Mouse (Mus musculus): ENCODE measurements around the gene Oaz1.

DNA sequence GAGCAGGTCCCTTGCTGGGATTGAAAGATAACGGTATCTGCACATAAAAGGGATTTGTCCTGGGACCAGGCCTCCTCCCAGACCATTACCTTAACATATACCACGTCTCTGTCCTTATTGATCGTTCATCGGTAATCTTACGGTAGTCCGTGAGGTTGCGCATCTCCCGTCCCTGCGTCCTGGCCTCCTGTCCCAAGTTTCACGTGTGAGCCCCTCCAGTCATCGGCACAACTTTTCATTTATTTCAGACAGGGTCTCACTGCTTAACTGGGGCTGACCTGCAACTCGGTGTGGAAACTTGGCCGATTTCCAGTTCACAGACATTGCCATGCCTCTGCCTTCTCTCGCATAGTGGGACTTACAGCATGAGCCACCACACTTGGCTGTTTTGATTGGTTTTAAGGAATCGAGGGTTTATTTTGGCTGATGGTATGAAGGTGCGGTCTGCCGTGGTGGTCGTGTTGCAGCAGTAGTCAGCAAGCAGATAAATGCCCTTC is 27.3 kb upstream of the Oaz1 start:
- no peak for TF ChIP-seq CTCF (IDR thresholded peaks at IDR 0.05; ENCODE audit: borderline replicate concordance, insufficient read depth, low read length)
- TF ChIP-seq POLR2A (IDR thresholded peaks at IDR 0.05; ENCODE audit: low read depth, low read length): no peak

All from embryonic fibroblast, embryonic 13.5 days (primary cell).